ENCODE assay signal across 17 mouse cellular contexts in the genomic region with DNA sequence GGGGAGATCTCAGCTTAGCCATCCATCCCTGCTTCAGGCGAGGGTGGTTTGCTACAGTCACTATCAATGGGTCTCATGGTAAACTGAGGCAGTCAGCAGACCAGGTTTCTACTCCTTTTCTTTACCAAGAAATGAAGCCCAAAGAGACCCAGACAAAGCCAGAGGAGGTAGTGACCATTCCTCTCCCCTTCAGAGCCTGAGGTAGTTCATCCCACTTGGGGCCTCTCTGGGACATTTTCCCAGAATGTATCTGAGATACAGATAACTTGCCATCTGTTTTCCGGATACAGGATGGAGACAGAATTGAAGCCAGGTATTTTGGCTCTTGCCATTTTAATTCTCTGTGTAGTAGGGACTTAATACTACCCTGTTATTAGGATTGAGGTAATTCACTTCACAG.
DNase-seq lines count a peak whose midpoint lies in the region; ATAC-seq lines count a peak whose summit lies in the region.
"Had no signal": no experiment of that assay in that cellular context is flagged by ENCODE, and none has a peak within 500 bp of the region (broad histone marks: within the 10 kb centered on the region; RNA-seq: fewer than 3 reads in every experiment).

No protein-coding gene starts in this region.

- peak; percentile 63 for DNase-seq in heart, adult 11 months
- no peak for DNase-seq in heart, adult 8-10 months (ENCODE audit: low spot score)
- peak; percentile 41 to 63 for DNase-seq in cerebellum, adult 18-20 months
- DNase-seq in cerebellum, adult 9-11 months = peak; percentile 70
- DNase-seq in cerebellum, postnatal 36 days = peak; percentile 27 to 40
- DNase-seq in kidney, adult 8-10 months = no peak
- no peak for DNase-seq in retina, postnatal 1 day
- DNase-seq: adrenal gland, postnatal 14 days; forebrain, postnatal 0 days; gastrocnemius, adult 2 months; gastrocnemius, postnatal 25 days; heart, adult 18-20 months; heart, postnatal 14 days; kidney, adult 2 months had no signal

- ATAC-seq in granulocyte monocyte progenitor cell, adult 5-6 weeks (replicated peaks; ENCODE audit: poor library complexity, severe bottlenecking) = no peak
- ATAC-seq: forebrain, embryonic 13.5 days; forebrain, postnatal 0 days; intestine, embryonic 15.5 days had no signal

Comparison
In these comparisons a context has a peak if more than half of its experiments do, and no peak if none do; other contexts are left out.
1. DNase-seq: peak in heart, adult 11 months (single experiment), cerebellum, adult 18-20 months (2 of 2), cerebellum, adult 9-11 months (single experiment) and cerebellum, postnatal 36 days (2 of 2); none in heart, adult 8-10 months (single experiment), kidney, adult 8-10 months (0 of 2) and retina, postnatal 1 day (single experiment).